Mouse (Mus musculus) gastrocnemius, postnatal 10 days (tissue): ENCODE data around the gene Slc38a2. TPM values are rescaled to one million over a fixed set of nuclear protein-coding genes. Genes with fewer than 3 reads are reported as not detected.
A peak's percentile ranks its signal among the peaks of the same experiment; 100 is the strongest.

Experiments used
- DNase-seq: peaks from one replicate; pipeline ENCODE4 v3.0.0; 2021; ENCODE audit warnings: mixed read lengths
- long read RNA-seq, 2 experiments: library from polyadenylated mRNA; stranded (forward); transcript quantifications; one replicate each; pipeline ENCODE4 v2.0.0; 2021
- total RNA-seq, 2 experiments: library from RNA; stranded (reverse); gene quantifications; 2 replicates each; pipeline ENCODE4 v1.2.3; 2021

Gene Slc38a2
- total RNA-seq, result 10 to 100 TPM; 80.2 to 88.9 TPM
- long read RNA-seq, experiment 1, full-length matches to known transcripts, result 27 of 44 reads
- long read RNA-seq, experiment 1, partial matches to known transcripts, result 10 of 44 reads
- long read RNA-seq, experiment 1, other reads (novel, unspliced or antisense), result 7 of 44 reads
- long read RNA-seq, experiment 2, full-length matches to known transcripts, result 21 of 39 reads
- long read RNA-seq, experiment 2, partial matches to known transcripts, result 10 of 39 reads
- long read RNA-seq, experiment 2, other reads (novel, unspliced or antisense), result 8 of 39 reads

DNA sequence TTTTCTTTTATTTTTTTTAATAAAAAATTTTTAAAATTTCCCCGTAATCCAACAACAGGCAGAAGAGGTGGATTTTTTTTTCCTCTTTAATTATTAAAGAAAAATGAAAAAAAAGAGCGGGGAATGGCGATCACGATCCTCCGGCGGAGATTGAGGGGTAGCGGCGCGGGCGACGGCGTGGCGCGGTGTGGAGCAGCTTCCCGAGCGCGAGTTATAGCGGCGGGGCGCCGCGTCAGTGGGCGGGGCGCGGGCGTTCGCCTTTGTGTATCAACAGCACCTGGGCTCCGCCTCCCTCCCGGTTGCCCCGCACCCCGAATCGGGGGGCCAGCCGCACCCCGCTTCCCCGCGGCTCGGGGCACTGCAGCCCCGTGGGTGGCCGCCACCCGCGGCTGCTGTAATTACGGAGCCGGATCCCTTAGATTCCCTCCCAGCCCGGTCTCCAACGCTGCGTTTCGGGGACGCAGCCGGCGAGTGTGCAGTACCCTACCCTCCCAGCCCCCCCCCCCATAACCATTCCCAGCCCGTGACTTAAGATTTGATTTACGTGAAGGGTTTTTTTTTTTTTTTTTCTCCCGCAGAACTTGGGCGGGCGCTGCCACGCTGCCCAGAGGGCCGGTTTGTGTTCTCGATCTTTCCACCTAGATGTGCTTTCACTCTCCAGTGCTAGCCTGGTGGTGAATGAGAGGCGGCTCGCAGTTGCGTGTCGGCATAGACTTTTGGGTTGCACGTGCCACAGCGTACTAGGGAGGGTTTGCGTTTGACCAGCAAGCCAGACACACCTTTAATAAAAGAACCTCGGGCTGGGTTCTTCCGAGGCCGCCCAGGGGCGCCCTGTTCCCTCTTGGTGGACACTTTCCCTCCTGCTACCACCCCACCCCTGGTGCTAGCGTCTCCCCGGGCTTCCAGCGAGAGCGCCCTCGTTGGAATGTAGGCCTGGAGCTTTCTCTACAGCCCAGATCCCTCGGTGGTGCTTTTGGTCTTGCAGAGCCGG, at the start of gene Slc38a2:
Slc38a2 (minus strand) TSS at position 210 of the 991 bp plus-strand sequence.
- peak; percentile 90 for DNase-seq

DNA sequence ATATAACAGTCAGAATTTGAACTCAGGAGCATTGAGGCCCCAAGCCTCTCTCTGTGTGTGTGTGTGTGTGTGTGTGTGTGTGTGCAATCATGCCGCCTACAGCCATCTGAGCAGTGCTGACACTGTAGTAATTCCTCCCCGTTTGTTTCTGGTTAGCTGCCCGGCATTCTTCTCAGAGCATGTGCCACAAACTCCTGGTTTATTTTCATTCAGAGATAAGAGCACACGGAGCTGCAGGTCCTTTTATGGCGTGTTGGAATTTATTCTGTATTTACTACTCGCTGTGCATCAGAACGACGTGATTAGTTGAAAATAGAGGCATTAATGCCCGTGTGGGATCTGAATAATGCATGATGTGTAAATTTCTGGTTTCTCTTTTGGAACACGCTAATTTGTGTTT, 49.6 kb upstream of the Slc38a2 start:
- no peak for DNase-seq

DNA sequence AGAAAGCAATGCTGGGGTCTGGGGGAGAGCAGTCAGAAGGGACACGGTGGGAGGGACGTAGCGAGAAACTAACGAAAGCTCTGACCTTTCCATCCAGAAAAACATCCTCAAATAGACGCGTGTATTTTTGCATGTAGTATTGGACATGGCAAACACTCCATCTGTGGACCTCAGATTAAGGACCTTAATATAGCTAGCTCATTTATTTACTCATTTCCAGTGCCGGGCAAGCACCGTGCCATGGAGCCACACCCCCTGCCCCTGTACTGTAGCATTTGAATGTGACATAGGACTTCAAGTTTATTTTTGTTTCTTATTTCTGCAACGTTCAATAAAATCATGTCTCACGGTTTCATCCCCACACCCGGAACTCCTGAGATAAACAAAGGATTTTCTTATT, 48.0 kb upstream of the Slc38a2 start:
- DNase-seq, result no peak

DNA sequence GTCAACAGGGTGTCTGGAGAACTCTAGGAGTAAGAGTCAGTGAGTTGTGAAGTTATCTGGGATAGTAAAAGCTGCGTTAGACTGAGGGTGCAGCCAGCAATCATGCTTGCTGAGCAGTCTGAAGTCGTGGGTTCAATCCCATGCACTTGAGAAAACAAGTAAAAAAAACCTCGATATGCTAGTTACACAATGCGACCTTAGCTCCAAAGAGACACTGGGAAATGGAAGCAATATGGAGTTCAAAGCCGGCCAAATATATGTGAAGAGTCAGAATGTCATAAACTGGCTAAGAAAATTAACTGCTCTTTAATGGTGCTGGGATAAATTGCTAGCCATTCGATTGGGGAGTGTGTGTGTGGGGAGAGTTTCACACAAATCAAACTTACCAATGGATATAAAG, 47.5 kb upstream of the Slc38a2 start:
- DNase-seq, result no peak

DNA sequence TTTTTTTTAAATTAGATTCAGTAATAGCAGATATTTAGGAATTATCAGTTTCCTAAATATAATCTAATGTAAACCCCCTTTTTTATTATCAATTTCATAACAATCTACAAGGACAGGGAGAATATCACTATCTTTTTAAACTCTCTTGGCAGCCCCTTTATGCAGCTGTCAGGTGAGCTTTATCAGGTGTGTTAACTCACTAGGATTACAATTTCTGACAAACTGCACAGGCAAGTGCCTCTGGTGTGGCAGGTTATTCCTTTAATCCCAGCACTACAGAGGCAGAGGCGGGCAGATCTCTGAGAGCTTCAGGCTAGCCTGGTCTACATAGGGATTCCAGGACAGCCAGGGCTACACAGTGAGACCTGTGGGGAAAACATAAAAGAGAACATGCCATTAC, 45.8 kb upstream of the Slc38a2 start:
- DNase-seq, result no peak

DNA sequence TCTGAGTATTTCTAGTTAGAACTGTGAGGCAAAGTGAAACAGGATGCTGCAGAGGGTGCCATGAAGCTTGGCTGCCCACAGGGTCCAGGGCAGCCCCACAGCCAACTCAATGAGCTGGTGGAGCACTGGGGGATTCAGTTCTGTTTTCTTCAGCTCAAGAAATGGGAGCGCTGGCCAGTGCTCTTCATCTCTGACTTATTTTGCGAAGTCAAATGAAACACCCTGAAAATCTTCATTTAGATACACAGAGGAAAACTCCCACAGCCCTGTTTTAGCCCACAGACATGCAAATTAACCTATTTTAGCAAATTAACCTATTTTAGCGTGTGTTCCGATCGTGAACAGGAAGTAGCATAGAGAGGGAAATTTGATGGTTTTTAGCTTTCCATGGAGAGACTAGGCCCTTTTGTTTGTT, 45.4 kb upstream of the Slc38a2 start:
- no peak for DNase-seq

DNA sequence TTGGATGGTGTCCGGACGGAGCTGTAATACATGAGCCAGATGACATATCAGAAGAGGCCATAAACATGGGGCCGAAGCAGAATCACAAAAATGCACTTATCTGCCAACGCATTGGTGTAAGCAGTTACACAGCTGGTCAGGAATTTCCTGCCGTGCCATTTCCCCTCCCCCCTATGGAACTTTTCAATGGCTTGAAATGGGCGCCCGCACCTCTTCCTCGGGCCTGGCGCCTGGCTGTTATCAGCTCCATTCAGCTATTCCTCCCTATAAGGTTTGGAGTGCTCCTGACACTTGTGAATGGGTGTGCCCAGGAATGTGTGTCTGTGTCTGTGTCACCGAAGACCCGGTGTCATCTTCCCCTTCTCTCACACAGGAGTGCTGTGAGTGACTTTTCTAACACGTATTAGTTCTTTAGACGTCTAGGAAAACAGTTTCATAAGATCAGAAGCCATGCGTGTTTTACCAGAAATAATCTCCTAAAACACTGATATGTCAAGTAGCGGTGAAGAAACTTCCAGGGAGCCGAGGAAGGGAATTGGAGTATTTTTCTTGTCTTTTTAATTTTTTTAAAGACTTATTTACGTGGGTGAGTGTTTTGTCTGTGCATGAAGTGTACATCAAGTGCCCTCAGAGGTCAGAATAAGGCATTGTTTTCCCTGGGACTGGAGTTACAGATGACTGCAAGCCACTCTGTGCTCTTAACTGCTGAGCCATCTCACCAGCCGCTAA, 44.8 kb upstream of the Slc38a2 start:
- no peak for DNase-seq

DNA sequence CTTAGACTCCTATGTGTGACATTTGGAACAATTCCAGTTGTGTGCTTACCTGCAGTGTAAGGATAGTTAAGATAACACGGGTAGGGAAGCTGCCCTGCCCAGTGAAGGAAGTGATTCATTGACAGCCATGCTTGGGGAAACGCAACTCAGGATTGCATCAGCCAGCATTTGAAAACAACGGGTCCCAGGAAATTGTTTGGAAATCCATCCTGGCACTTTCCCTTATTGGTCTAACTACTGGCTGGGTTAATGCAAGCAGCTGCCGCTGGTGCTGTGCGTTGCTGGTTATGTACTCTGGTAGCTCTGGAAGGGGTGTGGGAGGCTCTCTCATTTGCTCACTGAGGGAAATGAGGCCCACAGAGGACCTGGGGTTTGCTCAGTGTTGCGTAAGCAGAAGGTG, 43.7 kb upstream of the Slc38a2 start:
- DNase-seq, result no peak

DNA sequence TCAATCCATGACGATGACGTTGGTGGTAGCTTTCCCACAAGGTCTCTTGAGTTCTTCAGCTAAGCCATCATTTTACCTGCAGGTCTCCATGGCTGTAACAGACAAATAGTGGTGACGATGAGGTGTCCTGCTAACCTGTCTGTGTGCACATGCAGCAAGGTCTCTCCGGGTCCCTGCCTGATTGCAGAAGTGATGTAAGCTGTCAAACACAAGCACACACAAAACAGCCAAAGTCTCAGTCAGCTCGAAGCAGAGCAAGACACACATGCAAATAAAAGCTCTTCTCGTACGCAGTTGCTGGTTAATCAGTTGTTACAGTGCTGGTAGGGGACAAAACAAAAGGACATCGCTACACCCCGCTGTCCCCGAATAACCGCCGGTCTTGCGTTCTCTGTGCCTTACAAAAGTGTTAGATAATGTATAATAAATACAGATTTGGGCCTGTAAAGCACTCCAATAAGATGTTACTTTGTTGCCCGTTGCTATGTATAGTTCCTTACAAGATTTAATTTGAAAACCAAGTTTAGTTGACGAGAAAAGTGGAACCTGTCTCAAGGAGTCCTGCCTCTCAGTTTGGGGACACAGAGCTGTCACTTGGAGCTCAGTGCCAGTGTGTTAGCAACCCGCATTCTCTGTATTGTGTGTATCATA, 43.2 kb upstream of the Slc38a2 start:
- no peak for DNase-seq

DNA sequence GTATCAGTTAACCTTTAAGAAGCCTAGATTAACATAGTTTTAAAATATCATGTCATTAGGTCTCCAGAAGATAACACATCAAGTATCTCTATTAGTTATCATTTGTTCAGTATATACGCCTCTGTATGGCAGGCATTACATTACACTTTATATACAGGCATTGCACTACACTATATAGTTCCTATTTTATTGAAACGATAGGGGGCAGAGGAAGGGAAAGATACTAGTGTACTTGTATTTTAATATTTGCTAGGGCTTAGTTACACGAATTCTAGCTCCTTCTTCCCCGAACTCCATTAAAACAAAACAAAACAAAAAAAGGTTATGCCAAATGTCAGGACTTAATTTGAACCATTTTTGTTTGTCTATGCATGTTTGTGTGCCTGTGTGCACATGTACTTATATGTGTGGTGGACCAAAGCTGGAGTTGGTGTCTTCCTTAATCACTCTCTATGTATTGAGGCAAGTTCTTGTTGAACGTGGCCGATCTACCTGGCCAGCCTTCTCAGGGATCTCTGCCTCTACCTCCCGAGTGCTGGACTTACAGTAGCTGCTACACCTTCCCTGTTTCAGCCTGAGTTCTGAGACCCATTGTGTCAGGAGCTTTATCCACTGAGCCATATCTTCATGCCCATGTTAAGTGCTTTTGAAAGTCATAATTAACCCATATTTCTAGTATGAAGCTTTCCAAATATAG, 41.5 kb upstream of the Slc38a2 start:
- no peak for DNase-seq

DNA sequence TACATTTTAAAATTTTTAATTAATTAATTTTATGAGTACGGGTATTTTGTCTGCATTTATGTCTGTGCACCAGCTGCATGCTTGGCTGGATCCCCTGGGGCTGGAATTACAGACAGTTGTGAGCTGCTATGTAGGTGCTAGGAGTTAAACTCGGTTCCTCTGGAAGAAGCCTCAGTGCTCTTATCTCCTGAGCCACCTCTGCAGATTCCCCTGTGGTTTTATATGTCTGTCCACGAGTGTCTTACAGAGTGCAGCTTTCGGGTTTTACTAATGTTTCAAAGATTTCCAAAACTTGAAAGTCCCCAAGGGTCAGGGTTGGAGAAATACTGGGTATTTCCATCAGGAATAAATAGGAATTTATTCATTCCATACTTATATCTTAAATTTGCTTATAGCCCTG, 40.6 kb upstream of the Slc38a2 start:
- DNase-seq, result no peak

DNA sequence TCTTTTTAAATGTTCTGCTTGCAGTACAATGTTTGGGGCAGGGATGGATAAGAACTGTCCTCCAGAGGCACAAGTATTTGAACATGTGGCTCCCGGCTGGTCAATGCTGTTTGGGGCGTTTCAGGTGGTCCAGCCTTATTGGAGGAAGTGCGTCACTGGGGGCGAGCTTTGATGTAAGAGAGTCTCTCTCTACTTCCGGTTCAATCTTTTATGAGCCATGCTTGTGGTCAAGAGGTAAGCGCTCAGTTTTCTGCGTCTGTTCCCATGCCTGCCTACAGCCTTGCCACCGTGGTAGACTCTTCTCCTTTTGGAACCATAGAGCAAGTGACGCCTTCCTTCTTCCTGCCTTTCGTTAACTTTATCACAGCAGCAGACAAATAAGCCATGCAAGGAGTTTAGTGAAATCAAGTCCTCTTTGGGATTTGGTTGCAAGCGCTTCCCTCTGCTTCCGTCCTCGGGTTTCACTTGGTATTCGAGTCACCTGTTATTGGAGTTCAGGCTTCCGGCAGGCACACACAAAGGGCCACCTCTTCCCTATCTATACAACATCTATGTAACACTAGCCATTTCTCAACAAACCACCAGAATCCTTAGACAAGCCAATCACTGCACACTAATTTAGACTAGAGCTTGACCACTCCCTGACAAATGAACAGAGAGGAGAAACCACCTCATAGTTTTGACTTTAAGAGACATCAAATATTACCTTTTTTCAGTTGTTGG, 37.3 kb upstream of the Slc38a2 start:
- DNase-seq, result no peak

DNA sequence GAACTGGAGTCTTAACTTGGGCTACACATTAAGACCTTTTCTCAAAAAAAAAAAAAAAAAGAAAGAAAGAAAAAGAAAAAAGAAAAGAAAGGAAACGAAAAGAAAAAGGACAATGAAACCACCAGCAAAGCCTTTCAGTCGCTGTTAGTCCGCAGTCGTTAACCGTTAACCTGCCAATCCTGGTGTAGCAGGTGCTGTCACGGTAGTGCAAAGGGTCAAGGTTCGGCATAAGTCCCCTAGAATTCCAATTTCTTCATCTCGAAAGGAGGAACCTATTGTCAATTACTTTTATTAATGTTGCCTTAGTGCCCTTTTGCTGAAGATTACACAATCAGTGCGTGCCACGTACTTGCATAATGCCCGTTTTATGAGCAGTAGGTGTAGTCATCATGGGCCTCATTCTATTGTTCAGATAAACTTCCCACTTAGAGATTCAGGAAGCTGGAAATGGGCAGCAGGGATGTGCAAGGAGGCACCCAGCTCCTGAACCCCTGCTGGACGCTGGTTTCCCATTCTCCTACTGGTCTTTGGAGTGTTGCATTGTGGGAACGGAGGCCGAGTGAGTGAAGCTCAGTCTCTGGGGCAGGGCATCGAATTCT, 36.1 kb upstream of the Slc38a2 start:
- DNase-seq, result no peak

DNA sequence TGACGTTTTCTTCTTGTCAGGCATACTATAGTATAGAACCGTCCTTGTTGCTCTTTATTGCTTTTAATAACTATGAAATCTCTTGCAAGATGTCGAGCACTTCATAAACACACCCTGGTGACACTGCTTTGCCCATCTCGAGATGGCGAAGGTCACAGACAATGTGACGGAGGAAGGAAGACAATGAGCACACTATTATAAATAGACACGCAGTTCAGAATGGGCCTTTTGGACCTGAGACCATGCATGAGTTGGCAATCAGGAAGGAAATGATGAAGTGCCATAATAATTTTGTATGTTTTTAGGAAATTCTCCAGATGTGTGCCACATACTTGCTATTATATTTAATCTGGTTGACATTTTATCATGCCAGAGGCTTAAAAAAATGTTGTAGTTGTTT, 34.9 kb upstream of the Slc38a2 start:
- DNase-seq, result no peak

DNA sequence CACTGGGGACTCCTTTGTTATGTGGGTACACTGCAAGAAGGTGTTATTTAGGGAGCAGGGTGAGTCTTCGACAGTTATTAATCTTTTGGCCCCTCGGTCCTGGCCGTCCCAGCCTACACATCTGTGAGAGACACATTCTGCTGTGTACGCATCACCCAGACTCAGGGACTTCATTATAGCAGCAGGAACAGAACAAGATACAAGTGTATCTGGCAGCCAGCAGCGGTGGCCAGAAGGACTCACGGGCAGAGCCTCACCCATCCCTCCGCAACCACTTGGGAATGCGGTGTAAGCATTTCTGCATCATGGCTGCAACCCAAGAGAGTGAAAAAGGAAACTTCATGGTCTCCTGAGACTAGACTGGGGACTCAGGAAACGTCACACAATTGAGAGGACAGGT, 30.9 kb upstream of the Slc38a2 start:
- DNase-seq, result no peak

DNA sequence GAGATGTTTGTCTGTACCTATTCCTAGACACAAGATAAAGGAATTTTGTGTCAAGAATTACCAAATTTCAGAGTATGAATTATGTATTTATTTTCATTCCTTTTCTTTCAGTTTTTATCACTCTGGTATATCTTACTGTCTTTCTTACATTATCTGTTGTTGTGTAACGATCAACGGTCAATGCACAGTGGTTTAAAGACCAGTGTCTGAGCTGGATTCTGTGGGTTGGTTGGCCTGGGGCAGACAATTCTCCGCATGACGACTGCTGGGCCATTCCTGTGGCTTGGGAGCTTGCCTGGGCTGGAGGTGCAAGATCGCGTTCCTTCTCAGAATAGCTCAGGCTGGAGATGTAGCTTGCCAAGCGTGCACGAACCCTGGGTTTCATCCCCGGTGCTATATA, 30.3 kb upstream of the Slc38a2 start:
- peak; percentile 58 for DNase-seq

DNA sequence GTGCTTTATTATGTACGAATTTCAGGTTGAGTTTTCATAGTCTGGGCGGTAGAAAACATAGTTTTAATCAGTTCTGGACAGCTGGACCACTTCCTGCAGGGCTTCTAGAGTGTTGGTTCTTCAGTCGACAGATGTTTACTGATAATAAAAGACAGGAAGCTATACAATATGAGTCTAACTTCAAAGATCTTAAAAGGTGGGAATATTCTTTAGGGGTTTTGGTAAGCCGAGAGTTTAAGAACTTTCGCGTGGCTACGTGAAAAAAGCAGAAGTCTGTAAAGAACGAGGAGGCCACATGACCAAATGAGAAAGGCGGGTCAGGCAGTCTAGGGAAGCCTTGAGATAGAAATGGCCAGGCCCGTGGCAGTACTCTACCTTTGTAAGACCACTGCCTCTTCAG, 29.5 kb upstream of the Slc38a2 start:
- DNase-seq, result no peak

DNA sequence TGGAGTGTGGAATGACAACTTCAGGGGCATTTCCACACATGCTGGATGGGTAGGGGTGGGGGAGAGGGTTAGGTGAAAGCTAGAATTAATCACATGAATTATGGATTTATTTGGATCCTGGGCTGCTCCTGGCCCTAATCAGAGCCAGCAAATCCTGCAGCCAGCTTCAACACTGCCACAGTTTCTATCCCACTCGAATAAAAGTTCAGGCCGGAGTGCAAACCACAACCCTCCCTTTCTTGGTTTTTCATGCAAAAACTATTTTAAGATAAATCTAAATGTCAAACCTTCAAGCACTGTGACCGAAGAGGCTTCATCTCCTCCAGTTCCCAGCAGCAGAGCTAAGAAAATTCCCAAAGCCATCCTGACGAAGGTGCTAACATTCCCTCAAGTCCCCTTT, 28.8 kb upstream of the Slc38a2 start:
- no peak for DNase-seq

DNA sequence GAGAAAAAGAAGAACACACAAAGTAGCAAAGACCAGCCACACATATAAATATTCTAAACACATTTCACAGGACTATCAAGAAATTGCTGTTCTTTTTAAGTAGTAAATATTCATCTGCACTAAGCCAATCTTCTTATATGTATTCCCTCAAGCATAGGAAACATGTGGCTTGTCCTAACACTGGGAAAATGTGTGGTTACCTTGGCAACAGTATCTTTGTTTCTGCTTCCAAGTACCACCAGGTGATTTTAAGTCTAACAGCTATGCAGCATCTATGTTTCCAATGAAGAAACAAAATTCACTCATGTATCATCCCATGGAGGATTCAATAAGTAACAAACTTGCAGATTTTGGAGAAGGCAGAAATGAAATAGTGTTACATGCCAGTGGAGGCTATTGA, 25.0 kb upstream of the Slc38a2 start:
- no peak for DNase-seq

DNA sequence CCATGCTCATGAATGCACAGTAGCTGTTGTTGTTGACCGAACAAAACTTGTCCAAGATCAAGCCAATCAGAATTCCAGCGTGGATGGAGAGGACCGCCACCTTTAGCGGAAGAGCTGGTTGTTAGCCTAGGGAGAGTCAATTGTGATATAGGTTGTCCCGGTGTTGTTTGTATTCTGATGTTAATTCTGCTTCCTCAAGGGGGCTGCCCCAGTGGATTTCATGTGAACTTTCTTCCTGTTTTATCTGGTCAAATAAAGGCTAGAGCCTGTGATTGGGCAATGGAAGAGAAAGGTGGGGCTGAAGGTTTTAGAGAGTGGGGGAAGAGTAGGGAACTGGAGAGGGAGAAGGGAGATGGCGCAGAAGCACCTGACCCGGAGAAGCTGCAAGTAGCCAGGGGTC, 22.7 kb upstream of the Slc38a2 start:
- DNase-seq, result no peak

DNA sequence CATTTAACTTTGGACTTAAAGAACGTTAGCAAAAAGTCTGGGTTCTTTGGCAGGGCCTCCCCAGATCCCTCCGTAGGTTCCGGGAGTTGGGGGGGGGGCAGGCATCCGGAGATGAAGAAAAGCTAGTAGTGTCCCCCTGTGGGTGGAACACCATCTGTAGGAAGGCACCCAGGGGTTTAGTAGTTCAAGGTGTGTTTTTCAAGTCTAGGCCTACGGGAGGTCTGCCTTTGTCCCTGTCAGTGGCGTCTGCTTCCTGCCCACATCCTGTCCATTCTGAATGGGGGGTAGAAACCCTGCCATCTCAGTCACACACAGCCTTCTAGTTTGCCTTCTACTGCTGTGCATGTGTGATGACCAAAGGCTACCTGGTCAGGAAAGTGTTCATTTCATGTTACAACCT, 20.6 kb upstream of the Slc38a2 start:
- DNase-seq, result no peak
